Mouse (Mus musculus): Measurements from ENCODE around the gene Large1. TPM values are rescaled to one million over a fixed set of nuclear protein-coding genes. Genes with fewer than 3 reads are reported as not detected.
"Not testable (repeated sequence)": the region's sequence is repeated elsewhere in the genome, so short reads cannot be mapped to it uniquely, and the experiment has no call there.

Large1 gene
- polyA plus RNA-seq, 2 experiments = 0.56 to 1.1 TPM

GRCm38 (mm10) chr8:73101069-73101468 lies 252.3 kb downstream of the Large1 start:
- ATAC-seq (ENCODE audit: insufficient read depth) (no peak), DNase-seq (ENCODE audit: low read depth in 3 of 3, low spot score in 3 of 3) (no peak)
- H3K4me2 ChIP-seq (ENCODE audit: low read depth) = no peak overlapping the region
- no peak overlapping the region for H3K27ac ChIP-seq
- H3K9ac ChIP-seq (replicated peaks) = no peak overlapping the region
- no peak for TF ChIP-seq EP300 (IDR thresholded peaks at IDR 0.05; ENCODE audit: low read depth)
- no peak for TF ChIP-seq CTCF (IDR thresholded peaks at IDR 0.05; ENCODE audit: low read depth)
- no peaks in the 10 kb centered on the region for H3K27me3 ChIP-seq (ENCODE audit: control insufficient read depth, insufficient read depth, low read length)
- WGBS (ENCODE audit: insufficient replicate concordance) = 57% methylated on average over 5 of the region's 5 CpGs
- no peaks in the 10 kb centered on the region for H3K9me3 ChIP-seq (ENCODE audit: control insufficient read depth, low read length)
- H3K36me3 ChIP-seq (replicated peaks; ENCODE audit: control insufficient read depth, insufficient read depth, low read depth) = no peaks in the 10 kb centered on the region
- peaks cover 0 to 5% of the 10 kb centered on the region in 2 experiments; a peak in 2 of 4 replicates for H3K4me1 ChIP-seq (replicated peaks; ENCODE audit: control insufficient read depth in 2 of 2, insufficient read depth in 2 of 2, low read length in 1 of 2)
- no peak overlapping the region for H3K4me3 ChIP-seq (ENCODE audit: insufficient read depth in 1 of 2, low read depth in 2 of 2, low read length in 2 of 2)

- not testable (repeated sequence) for H3K27ac ChIP-seq; H3K36me3 ChIP-seq (replicated peaks; ENCODE audit: control insufficient read depth, insufficient read depth, low read depth); H3K4me1 ChIP-seq (replicated peaks; ENCODE audit: control insufficient read depth in 2 of 2, insufficient read depth in 2 of 2, low read length in 1 of 2); H3K27me3 ChIP-seq (ENCODE audit: control insufficient read depth, insufficient read depth, low read length); H3K4me2 ChIP-seq (ENCODE audit: low read depth); H3K9me3 ChIP-seq (ENCODE audit: control insufficient read depth, low read length); H3K9ac ChIP-seq (replicated peaks); H3K4me3 ChIP-seq (ENCODE audit: insufficient read depth in 1 of 2, low read depth in 2 of 2, low read length in 2 of 2)
- 0 out of 2 replicates have a peak, but pooled peaks have one; percentile 55 for ATAC-seq (ENCODE audit: insufficient read depth)
- DNase-seq (ENCODE audit: low read depth in 3 of 3, low spot score in 3 of 3) = peak; percentile 1 to 7 (median 5)
- WGBS (ENCODE audit: insufficient replicate concordance) = 18% methylated on average over 3 of the region's 3 CpGs
Observed at GRCm38 (mm10) chr8:73100607-73101006, 252.7 kb downstream of the Large1 start.

- no peaks in the 10 kb centered on the region for H3K27me3 ChIP-seq (ENCODE audit: control insufficient read depth, insufficient read depth, low read length)
- no peak overlapping the region for H3K4me2 ChIP-seq (ENCODE audit: low read depth)
- no peak overlapping the region for H3K4me3 ChIP-seq (ENCODE audit: insufficient read depth in 1 of 2, low read depth in 2 of 2, low read length in 2 of 2)
- no peaks in the 10 kb centered on the region for H3K9me3 ChIP-seq (ENCODE audit: control insufficient read depth, low read length)
- 49% methylated on average over 3 of the region's 3 CpGs for WGBS (ENCODE audit: insufficient replicate concordance)
- no peaks in the 10 kb centered on the region for H3K36me3 ChIP-seq (replicated peaks; ENCODE audit: control insufficient read depth, insufficient read depth, low read depth)
- TF ChIP-seq EP300 (IDR thresholded peaks at IDR 0.05; ENCODE audit: low read depth) (no peak), CTCF (IDR thresholded peaks at IDR 0.05; ENCODE audit: low read depth) (no peak)
- no peak for DNase-seq (ENCODE audit: low read depth in 3 of 3, low spot score in 3 of 3)
- H3K4me1 ChIP-seq (replicated peaks; ENCODE audit: control insufficient read depth in 2 of 2, insufficient read depth in 2 of 2, low read length in 1 of 2) = peaks cover 0 to 5% of the 10 kb centered on the region in 2 experiments; a peak in 2 of 4 replicates
- no peak overlapping the region for H3K9ac ChIP-seq (replicated peaks)
- no peak for ATAC-seq (ENCODE audit: insufficient read depth)
- no peak overlapping the region for H3K27ac ChIP-seq
Observed at GRCm38 (mm10) chr8:73099542-73099941, 253.8 kb downstream of the Large1 start.

GRCm38 (mm10) chr8:73096952-73097351 lies 256.4 kb downstream of the Large1 start:
- Histone ChIP-seq H3K4me3 (ENCODE audit: insufficient read depth in 1 of 2, low read depth in 2 of 2, low read length in 2 of 2) (no peak overlapping the region), H3K9ac (replicated peaks) (no peak overlapping the region), H3K4me1 (replicated peaks; ENCODE audit: control insufficient read depth in 2 of 2, insufficient read depth in 2 of 2, low read length in 1 of 2) (peaks cover 0 to 5% of the 10 kb centered on the region in 2 experiments; a peak in 2 of 4 replicates), H3K4me2 (ENCODE audit: low read depth) (no peak overlapping the region), H3K27me3 (ENCODE audit: control insufficient read depth, insufficient read depth, low read length) (no peaks in the 10 kb centered on the region), H3K27ac (no peak overlapping the region), H3K36me3 (replicated peaks; ENCODE audit: control insufficient read depth, insufficient read depth, low read depth) (no peaks in the 10 kb centered on the region), H3K9me3 (ENCODE audit: control insufficient read depth, low read length) (no peaks in the 10 kb centered on the region)
- peak in 2 of 3 experiments; percentile 4 to 16 for DNase-seq (ENCODE audit: low read depth in 3 of 3, low spot score in 3 of 3)
- WGBS (ENCODE audit: insufficient replicate concordance) = 27% methylated on average over 2 of the region's 2 CpGs
- ATAC-seq (ENCODE audit: insufficient read depth) = no peak
- TF ChIP-seq CTCF (IDR thresholded peaks at IDR 0.05; ENCODE audit: low read depth) (no peak), EP300 (IDR thresholded peaks at IDR 0.05; ENCODE audit: low read depth) (no peak)

- 44% methylated on average over 1 of the region's 1 CpGs for WGBS (ENCODE audit: insufficient replicate concordance)
- not testable (repeated sequence) for H3K4me2 ChIP-seq (ENCODE audit: low read depth); DNase-seq (ENCODE audit: low read depth in 3 of 3, low spot score in 3 of 3)
Observed at GRCm38 (mm10) chr8:73077746-73078145, 275.6 kb downstream of the Large1 start.

More at GRCm38 (mm10) chr8:73077746-73078145, 275.6 kb downstream of the Large1 start:
- H3K4me3 ChIP-seq (ENCODE audit: insufficient read depth in 1 of 2, low read depth in 2 of 2, low read length in 2 of 2); H3K9ac ChIP-seq (replicated peaks); H3K27me3 ChIP-seq (ENCODE audit: control insufficient read depth, insufficient read depth, low read length); H3K27ac ChIP-seq; H3K4me1 ChIP-seq (replicated peaks; ENCODE audit: control insufficient read depth in 2 of 2, insufficient read depth in 2 of 2, low read length in 1 of 2); H3K36me3 ChIP-seq (replicated peaks; ENCODE audit: control insufficient read depth, insufficient read depth, low read depth); ATAC-seq (ENCODE audit: insufficient read depth); H3K9me3 ChIP-seq (ENCODE audit: control insufficient read depth, low read length): not testable (repeated sequence)
